Mouse (Mus musculus) stomach, postnatal 0 days (tissue): Measurements from ENCODE around the gene Pnp2.

Source experiments
- CTCF ChIP-seq: IDR thresholded peaks from 2 replicates; pipeline ENCODE4 v1.5.1; 2016; ENCODE audit warnings: antibody characterized with exemption, low read depth, mild to moderate bottlenecking, moderate library complexity
- EP300 ChIP-seq: optimal IDR thresholded peaks from 2 replicates; pipeline ENCODE3; 2016; ENCODE audit warnings: antibody characterized with exemption

GRCm38 (mm10) chr14:50936649-50937048, 19.1 kb upstream of the Pnp2 start:
- TF ChIP-seq CTCF, result no peak
- TF ChIP-seq EP300, result no peak
